Mouse (Mus musculus) heart, postnatal 0 days (tissue): Measurements from ENCODE around the gene Bmp2k.

Source experiments
- CTCF ChIP-seq: IDR thresholded peaks from 2 replicates; pipeline ENCODE4 v1.5.1; 2016; ENCODE audit warnings: antibody characterized with exemption, control low read depth, low read depth
- EP300 ChIP-seq: IDR thresholded peaks from 2 replicates; pipeline ENCODE4 v1.6.1; 2016; ENCODE audit warnings: antibody characterized with exemption, low read depth

- no peak for TF ChIP-seq CTCF
- no peak for TF ChIP-seq EP300
Observed at GRCm38 (mm10) chr5:96965029-96965403, 32.5 kb upstream of the Bmp2k start.
